Mouse (Mus musculus) CH12.LX (cell line): ENCODE results near the gene Tspan5. TPM values are rescaled to one million over a fixed set of nuclear protein-coding genes. Genes with fewer than 3 reads are reported as not detected.

Experiments used
- DNase-seq: peaks from one replicate; pipeline ENCODE4 v3.0.0-alpha.2; 2013; ENCODE audit errors: extremely low read depth
- H3K27ac ChIP-seq: 2 replicates; pipeline ENCODE4 v1.5.1; 2012; ENCODE audit warnings: low read depth, mild to moderate bottlenecking, control low read depth, moderate library complexity; ENCODE audit not compliant: insufficient read depth
- H3K27me3 ChIP-seq: replicated peaks from 2 replicates; pipeline ENCODE3; 2012; ENCODE audit warnings: inconsistent platforms
- H3K36me3 ChIP-seq, 2 experiments: replicated peaks in 1 of 2; 2 replicates each; pipeline versions ENCODE3 to v1.6.1; 2012; ENCODE audit warnings: inconsistent platforms in 1 of 2, low read length in 1 of 2, mild to moderate bottlenecking in 1 of 2, mixed read lengths in 1 of 2, moderate library complexity in 1 of 2; ENCODE audit not compliant: control insufficient read depth in 1 of 2, insufficient read depth in 1 of 2
- H3K4me1 ChIP-seq, 2 experiments: 2 replicates each; pipeline ENCODE4 v1.6.1; 2012; ENCODE audit warnings: inconsistent platforms in 1 of 2, moderate library complexity in 1 of 2; ENCODE audit not compliant: insufficient read depth in 2 of 2, control insufficient read depth in 1 of 2
- H3K4me2 ChIP-seq: 2 replicates; pipeline ENCODE4 v1.6.1; 2012; ENCODE audit warnings: low read depth, mild to moderate bottlenecking, control low read depth; ENCODE audit not compliant: poor library complexity, insufficient read depth, severe bottlenecking
- H3K4me3 ChIP-seq, 3 experiments: fragments of 150-350 bp in 1 of 3; sonication (generic) in 1 of 3; replicated peaks in 1 of 3; 2 replicates each; pipeline versions ENCODE3 to v1.5.1; 2011 to 2012; ENCODE audit warnings: low read depth in 2 of 3, low read length in 2 of 3, mild to moderate bottlenecking in 2 of 3, moderate library complexity in 2 of 3, control low read depth in 1 of 3, improper control_type of control experiment in 1 of 3, inconsistent platforms in 1 of 3, mixed read lengths in 1 of 3; ENCODE audit not compliant: poor library complexity in 1 of 3
- H3K79me2 ChIP-seq: replicated peaks from 2 replicates; pipeline ENCODE4 v1.6.1; 2012; ENCODE audit warnings: mild to moderate bottlenecking, moderate library complexity; ENCODE audit not compliant: control insufficient read depth, poor library complexity, insufficient read depth, severe bottlenecking; ENCODE audit errors: extremely low read depth
- H3K9ac ChIP-seq: 2 replicates; pipeline ENCODE4 v1.6.1; 2012; ENCODE audit warnings: low read depth, mild to moderate bottlenecking, control low read depth, moderate library complexity; ENCODE audit not compliant: insufficient read depth
- H3K9me3 ChIP-seq: replicated peaks from 2 replicates; pipeline ENCODE3; 2012; ENCODE audit warnings: low read length, inconsistent platforms, mixed read lengths
- CHD1 ChIP-seq: IDR thresholded peaks from 2 replicates; pipeline ENCODE4 v1.6.1; 2012; ENCODE audit warnings: low read depth, low read length, improper control_type of control experiment, inconsistent platforms
- E2F4 ChIP-seq: IDR thresholded peaks from 2 replicates; pipeline ENCODE4 v1.6.1; 2011; ENCODE audit warnings: low read depth, low read length, improper control_type of control experiment; ENCODE audit not compliant: insufficient replicate concordance
- ELF1 ChIP-seq: IDR thresholded peaks from 2 replicates; pipeline ENCODE4 v1.6.1; 2014; ENCODE audit warnings: low read depth, mild to moderate bottlenecking, inconsistent platforms, low read length, improper control_type of control experiment
- JUND ChIP-seq: conservative IDR thresholded peaks from 2 replicates; pipeline ENCODE4 v1.6.1; 2011; ENCODE audit warnings: low read depth, low read length, improper control_type of control experiment
- MAX ChIP-seq: IDR thresholded peaks from 2 replicates; pipeline ENCODE4 v1.6.1; 2011; ENCODE audit warnings: low read length, improper control_type of control experiment
- MEF2A ChIP-seq: IDR thresholded peaks from 2 replicates; pipeline ENCODE4 v1.6.1; 2014; ENCODE audit warnings: low read depth, mild to moderate bottlenecking, inconsistent platforms, low read length, improper control_type of control experiment, borderline replicate concordance
- MXI1 ChIP-seq: IDR thresholded peaks from 2 replicates; pipeline ENCODE4 v1.6.1; 2011; ENCODE audit warnings: mild to moderate bottlenecking, low read depth, low read length, improper control_type of control experiment
- NRF1 ChIP-seq: IDR thresholded peaks from 2 replicates; pipeline ENCODE4 v1.6.1; 2014; ENCODE audit warnings: low read depth, mild to moderate bottlenecking, inconsistent platforms, low read length, improper control_type of control experiment, moderate library complexity
- PAX5 ChIP-seq: IDR thresholded peaks from 2 replicates; pipeline ENCODE4 v1.6.1; 2012; ENCODE audit warnings: low read length, inconsistent platforms, mixed read lengths
- POLR2AphosphoS2 ChIP-seq: IDR thresholded peaks from 2 replicates; pipeline ENCODE4 v1.6.1; 2011; ENCODE audit warnings: low read depth, low read length, improper control_type of control experiment
- TCF12 ChIP-seq: IDR thresholded peaks from 2 replicates; pipeline ENCODE4 v1.6.1; 2014; ENCODE audit warnings: low read depth, mild to moderate bottlenecking, inconsistent platforms, low read length, improper control_type of control experiment
- UBTF ChIP-seq: IDR thresholded peaks from 2 replicates; pipeline ENCODE4 v1.6.1; 2012; ENCODE audit warnings: low read depth, mild to moderate bottlenecking, inconsistent platforms, low read length, improper control_type of control experiment, moderate library complexity
- USF1 ChIP-seq: IDR thresholded peaks from 2 replicates; pipeline ENCODE4 v1.6.1; 2014; ENCODE audit warnings: low read depth, mild to moderate bottlenecking, inconsistent platforms, low read length, improper control_type of control experiment
- ZC3H11A ChIP-seq: IDR thresholded peaks from 2 replicates; pipeline ENCODE4 v1.6.1; 2012; ENCODE audit warnings: low read depth, mild to moderate bottlenecking, inconsistent platforms, low read length, improper control_type of control experiment
- ZNF384 ChIP-seq: IDR thresholded peaks from 2 replicates; pipeline ENCODE4 v1.6.1; 2012; ENCODE audit warnings: low read depth, low read length, improper control_type of control experiment, inconsistent platforms
- dilution Hi-C: fragments of 300-500 bp; cut with MboI; formaldehyde crosslinking; loops from 2 replicates; pipeline ENCODE4 v1.14.3; 2020; ENCODE audit warnings: low sequenced_read_pairs; ENCODE audit not compliant: extremely low pct_unique_long_range_greater_than_20kb, extremely low pct_ligation_motif_present
- in situ Hi-C: fragments of 300-500 bp; cut with MboI; formaldehyde crosslinking; loops from 3 replicates; pipeline ENCODE4 v1.14.3; 2019; ENCODE audit warnings: low sequenced_read_pairs, low pct_ligation_motif_present, low pct_unique_long_range_greater_than_20kb, mixed read lengths
- polyA plus RNA-seq: library from polyadenylated mRNA; unstranded; fragments of >175 nt; gene quantifications from 2 replicates; pipeline ENCODE4 v1.2.1, GENCODE M21; 2012; ENCODE audit warnings: low read depth; ENCODE audit not compliant: insufficient read length
- total RNA-seq, 2 experiments: library from RNA; depleted of rRNA; stranded (reverse); fragments of 300-350 nt in 1 of 2; fragments of >200 nt in 1 of 2; gene quantifications; 2 replicates each; pipeline ENCODE4 v1.2.3; 2012 to 2014

Tspan5 gene
- total and polyA plus RNA-seq, 3 experiments = 17.2 to 43.1 (median 25.9) TPM

- Histone ChIP-seq H3K4me2 (no peak overlapping the region), H3K27ac (no peak overlapping the region), H3K79me2 (no peaks in the 10 kb centered on the region), H3K4me3 (no peak overlapping the region), H3K9ac (no peak overlapping the region), H3K36me3 (peaks cover 0 to 12% of the 10 kb centered on the region in 2 experiments), H3K27me3 (no peaks in the 10 kb centered on the region), H3K9me3 (no peaks in the 10 kb centered on the region), H3K4me1 (peaks cover 28 to 85% of the 10 kb centered on the region in 2 experiments)
- dilution Hi-C loops = no loop called here
- in situ Hi-C loops = no loop called here
- no peak for DNase-seq
- no peak for TF ChIP-seq ELF1
- no peak for TF ChIP-seq MXI1
- no peak for TF ChIP-seq MEF2A
- TF ChIP-seq E2F4 = no peak
- no peak for TF ChIP-seq NRF1
- TF ChIP-seq TCF12 = no peak
Observed at GRCm38 (mm10) chr3:138855387-138855786, 113.4 kb downstream of the Tspan5 start.

DNA sequence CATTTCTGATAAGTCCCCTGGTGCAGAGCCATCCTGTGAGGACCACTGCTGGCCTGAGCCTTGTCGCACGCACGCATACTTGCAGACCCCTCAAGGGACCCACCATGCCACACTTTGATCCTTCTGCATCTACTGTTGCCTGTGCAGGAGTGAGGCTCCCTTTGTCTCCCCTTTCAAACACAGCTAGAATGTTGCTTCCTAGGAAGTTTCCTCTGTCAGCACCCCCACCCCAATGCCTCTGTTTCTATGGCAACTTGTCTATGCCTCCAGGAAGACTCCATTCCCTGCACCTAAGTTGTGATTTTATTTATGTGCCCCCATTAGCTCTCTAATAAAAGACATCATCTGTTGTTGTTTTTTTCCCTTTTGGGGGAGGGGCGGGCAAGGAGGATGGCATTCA lies 115.0 kb downstream of the Tspan5 start:
- Histone ChIP-seq H3K9ac (no peak overlapping the region), H3K4me3 (no peak overlapping the region), H3K36me3 (peaks cover 0 to 19% of the 10 kb centered on the region in 2 experiments), H3K4me1 (peaks cover 19 to 74% of the 10 kb centered on the region in 2 experiments), H3K27me3 (no peaks in the 10 kb centered on the region), H3K79me2 (no peaks in the 10 kb centered on the region), H3K4me2 (no peak overlapping the region), H3K9me3 (no peaks in the 10 kb centered on the region), H3K27ac (no peak overlapping the region)
- in situ Hi-C loops = no loop called here
- TF ChIP-seq ZC3H11A (no peak), CHD1 (no peak), POLR2AphosphoS2 (no peak), JUND (no peak), ZNF384 (no peak), MAX (no peak), USF1 (no peak), UBTF (no peak), NRF1 (no peak), E2F4 (no peak), ELF1 (no peak), PAX5 (no peak)
- no peak for DNase-seq
- dilution Hi-C loops = no loop called here
